Mouse (Mus musculus) layer of hippocampus, adult 18-20 months (tissue): ENCODE measurements around the gene Pacs1. TPM values are rescaled to one million over a fixed set of nuclear protein-coding genes. Genes with fewer than 3 reads are reported as not detected.
"Not testable (repeated sequence)": the region's sequence is repeated elsewhere in the genome, so short reads cannot be mapped to it uniquely, and the experiment has no call there.

ENCODE experiments used
- DNase-seq, 2 experiments: peaks; one replicate each; pipeline ENCODE4 v3.0.0; 2022; ENCODE audit warnings: low spot score in 2 of 2
- total RNA-seq, 2 experiments: library from RNA; stranded (reverse); gene quantifications; 2 replicates each; pipeline ENCODE4 v1.2.3; 2021

The Pacs1 gene
- total RNA-seq, 2 experiments from 2014 or later: 52.1 to 52.5 TPM

GRCm38 (mm10) chr19:5152261-5152660 lies 120.7 kb downstream of the Pacs1 start:
- no peak for DNase-seq

GRCm38 (mm10) chr19:5151741-5152140 lies 121.2 kb downstream of the Pacs1 start:
- no peak for DNase-seq

- peak; percentile 32 to 83 for DNase-seq
Measured at GRCm38 (mm10) chr19:5151331-5151730, 121.6 kb downstream of the Pacs1 start.

GRCm38 (mm10) chr19:5150358-5150757 lies 122.6 kb downstream of the Pacs1 start:
- peak; percentile 72 to 86 for DNase-seq

- not testable (repeated sequence) for DNase-seq
Measured at GRCm38 (mm10) chr19:5149041-5149440, 123.9 kb downstream of the Pacs1 start.

- peak; percentile 48 to 83 for DNase-seq
Measured at GRCm38 (mm10) chr19:5139640-5140039, 133.3 kb downstream of the Pacs1 start.

- DNase-seq: no peak
Measured at GRCm38 (mm10) chr19:5131237-5131636, 141.7 kb downstream of the Pacs1 start.

GRCm38 (mm10) chr19:5129770-5130169 lies 143.1 kb downstream of the Pacs1 start:
- no peak for DNase-seq

- no peak for DNase-seq
Measured at GRCm38 (mm10) chr19:5124055-5124614, 148.8 kb downstream of the Pacs1 start.

- no peak for DNase-seq
Measured at GRCm38 (mm10) chr19:5123241-5123640, 149.7 kb downstream of the Pacs1 start.

- no peak for DNase-seq
Measured at GRCm38 (mm10) chr19:5122492-5122891, 150.4 kb downstream of the Pacs1 start.

- DNase-seq: no peak
Measured at GRCm38 (mm10) chr19:5118384-5118698, 154.6 kb downstream of the Pacs1 start, which contains the start of gene Klc2. Klc2 (minus strand) TSS chr19:5118560.

GRCm38 (mm10) chr19:5117494-5118383 lies 155.2 kb downstream of the Pacs1 start:
- peak; percentile 84 to 90 for DNase-seq

- peak in 1 of 2 experiments; percentile 56 for DNase-seq
Measured at GRCm38 (mm10) chr19:5113783-5114182, 159.1 kb downstream of the Pacs1 start.

- DNase-seq: no peak
Measured at GRCm38 (mm10) chr19:5109659-5110453, 163.1 kb downstream of the Pacs1 start.

- DNase-seq: no peak
Measured at GRCm38 (mm10) chr19:5108702-5109101, 164.2 kb downstream of the Pacs1 start.

GRCm38 (mm10) chr19:5108271-5108575 lies 164.7 kb downstream of the Pacs1 start:
- DNase-seq: no peak

- no peak for DNase-seq
Measured at GRCm38 (mm10) chr19:5107556-5108270, 165.2 kb downstream of the Pacs1 start.

- peak; percentile 99 for DNase-seq
Measured at GRCm38 (mm10) chr19:5106731-5107191, 166.2 kb downstream of the Pacs1 start, which contains the start of gene Rab1b. Rab1b (minus strand) TSS chr19:5107072.

GRCm38 (mm10) chr19:5106074-5106473 lies 166.8 kb downstream of the Pacs1 start:
- DNase-seq: no peak
